Mouse (Mus musculus) bone marrow macrophage, adult 2 months (primary cell): Measurements from ENCODE around the gene Htr2c.

Source experiments
- CTCF ChIP-seq: IDR thresholded peaks from 2 replicates; pipeline ENCODE4 v1.5.1; 2012; ENCODE audit warnings: low read depth, mild to moderate bottlenecking, low read length, moderate library complexity
- POLR2A ChIP-seq: IDR thresholded peaks from 2 replicates; pipeline ENCODE4 v1.6.1; 2012; ENCODE audit warnings: mild to moderate bottlenecking, low read depth, low read length, borderline replicate concordance

GRCm38 (mm10) chrX:147071622-147072021, 109.3 kb downstream of the Htr2c start:
- TF ChIP-seq CTCF (no peak), POLR2A (no peak)
